21 mouse cellular contexts compared by ENCODE assay signal in genomic region chr12:102776035-102776434, GRCm38 (mm10). TPM values are rescaled to one million over a fixed set of nuclear protein-coding genes. Genes with fewer than 3 reads are reported as not detected.
"Had no signal": no experiment of that assay in that cellular context is flagged by ENCODE, and none has a peak within 500 bp of the region (broad histone marks: within the 10 kb centered on the region; RNA-seq: fewer than 3 reads in every experiment).

No protein-coding gene starts in this region.

- DNase-seq: left cerebral cortex, postnatal 4 days; liver; liver, embryonic 13.5 days; liver, postnatal 0 days; lung, adult 18-20 months; lung, adult 2 months; lung, embryonic 14.5 days; lung, postnatal 10 days; lung, postnatal 14 days; lung, postnatal 36 days; lung, postnatal 4 days; midbrain, embryonic 14.5 days had no signal

RNA-seq across cellular contexts. Expression of gene Gm28051, which starts 18.5 kb away (rescaled TPM):
- total RNA-seq: left cerebral cortex, postnatal 10 days; left cerebral cortex, postnatal 14 days; left cerebral cortex, postnatal 25 days; left cerebral cortex, postnatal 36 days; left cerebral cortex, postnatal 4 days; liver, adult 2 months; megakaryocyte progenitor cell, adult 5-6 weeks; megakaryocyte, adult 5-6 weeks; megakaryocyte-erythroid progenitor cell, adult 5-6 weeks; monocyte, adult 5-6 weeks had no signal
